Mouse (Mus musculus) heart, postnatal 10 days (tissue): ENCODE measurements around the gene Prdx1. TPM values are rescaled to one million over a fixed set of nuclear protein-coding genes. Genes with fewer than 3 reads are reported as not detected.

Experiments used
- DNase-seq, 2 experiments: peaks; one replicate each; pipeline ENCODE4 v3.0.0; 2021
- intact Hi-C: fragments of 180-260 bp; cut with DNase I; formaldehyde crosslinking; loops from one replicate; pipeline ENCODE4 v1.15.1; 2025
- total RNA-seq, 2 experiments: library from RNA; stranded (reverse); gene quantifications; 2 replicates each; pipeline ENCODE4 v1.2.3; 2021

Prdx1 gene
- total RNA-seq, 2 experiments from 2014 or later: 420 to 430 TPM

DNA sequence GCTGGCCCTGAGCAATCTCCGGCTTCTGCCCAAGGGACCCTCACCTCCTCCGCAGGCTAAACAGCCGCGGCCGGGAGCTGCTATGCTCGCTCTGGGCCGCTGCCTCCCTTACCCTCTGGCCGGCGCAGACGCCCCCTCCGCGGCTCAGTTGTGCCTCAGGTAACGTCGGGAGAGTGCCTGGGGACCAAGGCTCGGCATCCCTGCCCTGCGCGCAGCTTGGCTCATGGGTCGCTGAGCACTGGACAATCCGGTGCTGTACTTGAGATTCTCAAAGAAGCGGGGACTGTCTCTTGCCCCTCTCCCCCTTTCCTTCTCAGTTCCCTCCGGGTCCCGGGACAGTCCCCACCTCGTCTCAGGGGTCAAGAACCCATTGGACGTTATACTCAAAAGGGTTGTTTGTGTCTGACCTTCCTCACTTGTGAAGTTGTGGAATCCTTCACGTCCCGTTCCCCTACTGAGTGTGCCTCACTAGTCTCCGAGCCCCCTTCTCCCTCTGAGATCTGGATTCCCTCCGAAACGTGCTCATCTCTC, 35.8 kb downstream of the Prdx1 start:
- intact Hi-C loops: no loop called here
- DNase-seq: no peak

DNA sequence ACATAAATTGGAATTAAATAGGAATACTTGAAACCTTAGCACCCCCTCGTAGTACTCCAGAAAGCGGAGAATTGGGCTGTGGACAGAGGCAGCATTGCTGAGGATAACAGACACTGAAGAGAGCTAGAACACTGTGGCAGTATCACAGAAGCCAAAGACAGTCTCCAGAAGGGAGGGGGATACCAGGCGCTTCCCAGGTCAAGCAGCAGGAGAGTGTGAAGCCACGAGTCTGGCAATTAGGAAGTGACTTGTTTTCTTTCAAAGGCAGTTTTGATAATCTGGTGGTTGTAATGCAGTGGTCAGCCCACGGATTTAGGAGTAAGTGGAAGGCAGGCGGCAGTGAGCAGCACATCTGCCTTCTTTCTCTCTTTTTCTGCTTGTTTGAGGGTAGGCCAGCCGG, 36.9 kb downstream of the Prdx1 start:
- DNase-seq: no peak
- intact Hi-C loops: no loop called here

GRCm38 (mm10) chr4:116725444-116725843, 40.1 kb downstream of the Prdx1 start:
- intact Hi-C loops: no loop called here

DNA sequence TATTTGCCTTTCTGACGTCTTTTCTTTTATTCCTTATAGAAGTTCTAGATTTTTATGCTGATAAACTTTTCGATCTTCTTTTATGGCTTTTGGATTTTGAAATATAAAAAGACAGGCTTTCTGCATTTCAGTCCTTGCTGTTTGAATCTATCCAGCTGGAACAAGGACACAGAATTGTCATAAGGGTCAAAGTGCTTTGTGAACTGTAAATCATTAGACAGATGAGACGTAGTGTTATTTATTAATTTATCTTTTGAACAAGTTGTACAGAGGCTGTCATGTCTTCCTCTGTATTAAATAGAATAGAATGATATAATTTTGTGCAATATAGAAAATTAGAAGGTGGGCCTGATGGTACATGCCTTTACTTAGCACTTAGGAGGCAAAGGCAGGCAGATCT, 42.1 kb downstream of the Prdx1 start:
- intact Hi-C loops: no loop called here
- no peak for DNase-seq

More at GRCm38 (mm10) chr4:116725444-116725843, 40.1 kb downstream of the Prdx1 start:
- no peak for DNase-seq

- DNase-seq: no peak
- intact Hi-C loops: no loop called here
These were observed 44.2 kb downstream of the Prdx1 start for GRCm38 (mm10) chr4:116729532-116729931.

DNA sequence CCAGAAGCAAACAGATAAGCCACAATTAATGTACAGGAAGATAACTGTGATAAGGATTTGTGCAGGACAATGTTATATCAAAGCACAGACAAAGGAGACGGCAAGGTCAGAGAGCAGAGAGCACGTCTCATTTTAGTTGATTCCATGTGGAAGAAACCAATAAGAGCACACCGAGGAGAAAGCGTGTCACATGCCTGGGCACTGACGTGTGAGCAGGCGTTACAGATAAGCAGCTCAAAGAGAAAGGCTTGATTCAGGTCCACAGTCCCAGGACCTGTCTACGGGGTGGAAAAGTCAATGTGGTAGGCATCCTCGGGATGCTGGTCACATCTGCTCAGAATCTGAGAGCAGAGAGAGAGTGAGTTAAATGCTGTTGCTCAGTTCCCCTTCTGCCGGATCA, 45.7 kb downstream of the Prdx1 start:
- no peak for DNase-seq
- intact Hi-C loops: no loop called here

- intact Hi-C loops: no loop called here
- DNase-seq: no peak
These were observed 47.0 kb downstream of the Prdx1 start for GRCm38 (mm10) chr4:116732355-116732754.

DNA sequence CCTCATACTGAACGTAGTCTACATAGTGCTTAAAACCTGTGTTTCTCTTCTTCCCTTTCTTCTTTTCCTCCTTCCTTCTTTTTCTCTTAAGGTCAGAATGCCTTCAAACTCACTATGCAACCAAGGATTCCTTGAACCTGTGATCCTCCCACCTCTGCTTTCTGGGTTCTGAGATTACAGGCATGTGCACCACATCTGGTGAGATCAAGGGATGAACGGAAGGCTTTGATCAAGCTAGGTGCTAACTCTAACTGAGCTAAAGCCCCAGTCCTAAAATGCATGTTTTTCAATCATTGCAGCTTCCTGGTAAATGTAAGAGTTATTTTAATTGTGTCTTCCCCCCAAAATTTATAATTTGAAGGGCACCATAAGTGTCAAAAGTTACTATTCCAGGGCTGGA, 49.7 kb downstream of the Prdx1 start:
- intact Hi-C loops: no loop called here
- no peak for DNase-seq

GRCm38 (mm10) chr4:116738972-116739751, 53.8 kb downstream of the Prdx1 start:
- no peak for DNase-seq
- intact Hi-C loops: no loop called here

- no peak for DNase-seq
These were observed 64.4 kb downstream of the Prdx1 start for GRCm38 (mm10) chr4:116749750-116750149.

More at GRCm38 (mm10) chr4:116749750-116750149, 64.4 kb downstream of the Prdx1 start:
- intact Hi-C loops: no loop called here

Other genes starting within 250 kb of the Prdx1 start
- 10 to 100 TPM; 90.2 to 97.5 TPM for gene Mast2, start 221.4 kb upstream of the Prdx1 start, total RNA-seq
- gene Ipp, start 178.0 kb upstream of the Prdx1 start, total RNA-seq: 10 to 100 TPM; 15.1 to 17.1 TPM
- 10 to 100 TPM; 19.4 to 19.8 TPM for gene Tmem69, start 129.6 kb upstream of the Prdx1 start, total RNA-seq
- 10 to 100 TPM; 67.7 to 72.3 TPM for gene Gpbp1l1, start 127.9 kb upstream of the Prdx1 start, total RNA-seq
- 1 to 10 TPM; 2.1 to 3.2 TPM for gene Ccdc17, start 88.9 kb upstream of the Prdx1 start, total RNA-seq
- 10 to 100 TPM; 46.4 to 53.6 TPM for gene Nasp, start 57.6 kb upstream of the Prdx1 start, total RNA-seq
- 100 to 1,000 TPM; 419 to 457 TPM for gene Akr1a1, start 33.9 kb upstream of the Prdx1 start, total RNA-seq
- 10 to 100 TPM; 32.8 to 40.0 TPM for gene Mmachc, start 22.9 kb downstream of the Prdx1 start, total RNA-seq
- gene Ccdc163, start 23.0 kb downstream of the Prdx1 start, total RNA-seq: 1 to 10 TPM; 8.3 to 9.1 TPM
- 1 to 10 TPM; 1.7 to 2.1 TPM for gene Tesk2, start 35.4 kb downstream of the Prdx1 start, total RNA-seq
- gene Toe1, start 122.1 kb downstream of the Prdx1 start, total RNA-seq: 10 to 100 TPM; 13.2 to 13.6 TPM
- gene Mutyh, start 122.2 kb downstream of the Prdx1 start, total RNA-seq: 1 to 10 TPM; 1.7 to 1.9 TPM
- gene Hpdl, start 136.2 kb downstream of the Prdx1 start, total RNA-seq: 1 to 10 TPM; 3.5 to 3.8 TPM
- 1 to 10 TPM; 1.5 to 1.6 TPM for gene Zswim5, start 191.8 kb downstream of the Prdx1 start, total RNA-seq